Mouse (Mus musculus) kidney, adult 2 months (tissue): ENCODE data around the gene Tmem246.
A peak's percentile ranks its signal among the peaks of the same experiment; 100 is the strongest.

Source experiments
- CTCF ChIP-seq: fragments of 200-500 bp; conservative IDR thresholded peaks from 2 replicates; pipeline ENCODE4 v1.5.1; 2011; ENCODE audit warnings: low read depth, mild to moderate bottlenecking, control low read depth, low read length, moderate library complexity, mixed read lengths; ENCODE audit not compliant: insufficient read depth, insufficient read length
- POLR2A ChIP-seq: fragments of 200-500 bp; IDR thresholded peaks from one replicate; pipeline ENCODE4 v1.6.1; 2011; ENCODE audit warnings: low read depth, low read length, control low read depth

GRCm38 (mm10) chr4:49597183-49598100 lies at the start of gene Tmem246:
- TF ChIP-seq CTCF, result no peak
- peak; percentile 23 for TF ChIP-seq POLR2A
